Mouse (Mus musculus) heart, adult 10 weeks (tissue): Measurements from ENCODE around the gene Opn1mw. TPM values are rescaled to one million over a fixed set of nuclear protein-coding genes. Genes with fewer than 3 reads are reported as not detected.

ENCODE experiments used
- polyA plus RNA-seq: library from polyadenylated mRNA; stranded (reverse); fragments of 350-450 nt; fragmentation: Illumina TruSeq; extraction: RNeasy Lipid Tissue Mini Kit (QIAGEN cat#74804); gene quantifications from one replicate; pipeline ENCODE4 v1.2.3, GENCODE M21; 2014; ENCODE audit warnings: low read depth, low replicate concordance

The Opn1mw gene
- polyA plus RNA-seq, result not detected

DNA sequence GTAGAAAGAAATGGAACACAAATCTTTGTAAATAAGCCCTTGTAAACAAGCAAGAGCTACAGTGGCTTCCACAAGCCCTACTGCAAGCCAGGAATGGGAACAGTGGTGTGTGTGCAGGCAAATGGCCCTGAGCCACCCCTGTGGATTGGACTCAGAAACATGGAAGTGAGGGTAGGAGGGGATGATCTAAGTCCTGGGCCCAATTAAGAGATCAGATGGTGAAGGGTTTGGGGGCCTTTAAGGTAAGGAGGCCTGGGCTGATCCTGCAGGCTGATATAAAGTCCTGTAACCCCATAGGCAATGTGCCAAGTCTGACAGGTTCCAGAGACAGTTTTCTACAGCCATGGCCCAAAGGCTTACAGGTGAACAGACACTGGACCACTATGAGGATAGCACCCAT, at the start of gene Opn1mw:
Gene Opn1mw, plus strand, starts transcription at position 301 of the 400 bp plus-strand sequence.

DNA sequence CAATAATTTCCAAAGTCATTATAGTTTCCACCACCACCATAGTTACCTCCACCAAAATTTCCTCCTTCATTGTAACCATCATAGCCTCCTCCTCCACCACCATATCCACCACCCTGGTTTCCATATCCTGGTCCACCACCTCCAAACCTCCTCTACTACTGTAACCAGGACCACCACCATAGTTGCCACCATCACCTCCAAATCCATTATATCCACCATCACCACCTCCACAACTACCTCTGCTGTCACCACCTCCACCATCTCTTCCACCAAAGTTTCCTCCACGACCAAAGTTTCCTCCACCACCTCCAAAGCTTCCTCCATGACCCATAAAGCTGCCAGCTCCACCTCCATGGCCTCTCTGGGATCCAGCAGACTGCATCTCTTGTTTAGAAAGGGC, 8.0 kb downstream of the Opn1mw start, which contains the start of gene Mecp2:
Gene Mecp2, minus strand, starts transcription at position 101 of the 400 bp plus-strand sequence.

DNA sequence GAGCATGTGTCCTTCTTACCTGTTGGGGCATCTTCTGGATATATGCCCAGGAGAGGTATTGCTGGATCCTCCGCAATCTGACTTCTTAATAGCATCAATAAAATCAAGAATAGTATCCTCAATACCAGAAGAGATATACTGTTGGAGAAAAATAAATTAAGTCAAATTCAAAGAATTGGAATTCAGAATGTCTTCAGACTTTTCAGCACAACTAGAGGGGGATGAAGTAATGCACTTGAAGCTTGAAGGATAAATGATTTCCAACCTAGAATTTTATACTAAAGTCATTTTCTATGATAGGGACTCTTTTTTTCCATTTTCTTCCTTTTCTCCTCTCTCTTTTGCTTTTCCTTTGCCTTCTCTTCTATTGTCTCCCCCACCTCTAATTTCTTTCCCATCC, 40.5 kb downstream of the Opn1mw start, which contains the start of gene Tex28:
Gene Tex28, minus strand, starts transcription at position 101 of the 400 bp plus-strand sequence.

DNA sequence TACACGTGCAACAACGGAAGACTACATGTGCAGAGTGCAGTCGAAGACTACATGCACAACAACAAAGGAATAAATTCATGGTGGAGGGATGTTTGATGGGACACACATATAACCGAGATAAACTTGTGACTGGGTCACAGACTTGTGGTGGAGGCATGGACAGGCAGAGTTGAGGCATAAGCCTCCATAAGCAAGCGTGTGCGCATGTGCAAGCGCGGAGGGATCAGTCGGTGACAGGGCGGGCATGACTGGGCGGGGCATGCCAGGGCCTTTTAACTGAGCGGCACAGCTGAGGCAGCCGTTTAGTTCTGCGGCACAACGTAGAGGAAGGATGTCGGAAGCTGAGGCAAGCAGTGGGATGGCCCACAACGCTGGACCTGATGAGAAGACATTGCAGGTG, 49.7 kb downstream of the Opn1mw start, which contains the start of gene Tktl1:
Gene Tktl1, plus strand, starts transcription at position 301 of the 400 bp plus-strand sequence.

Other genes starting within 250 kb of the Opn1mw start
- not detected for gene Avpr2, start 235.4 kb upstream of the Opn1mw start, polyA plus RNA-seq
- gene L1cam, start 231.4 kb upstream of the Opn1mw start, polyA plus RNA-seq, result 2.0 TPM
- 1.8 TPM for gene Arhgap4, start 205.6 kb upstream of the Opn1mw start, polyA plus RNA-seq
- 66.2 TPM for gene Naa10, start 205.5 kb upstream of the Opn1mw start, polyA plus RNA-seq
- gene Renbp, start 196.6 kb upstream of the Opn1mw start, polyA plus RNA-seq, result 5.6 TPM
- 32.9 TPM for gene Hcfc1, start 161.1 kb upstream of the Opn1mw start, polyA plus RNA-seq
- gene Irak1, start 103.5 kb upstream of the Opn1mw start, polyA plus RNA-seq, result 71.6 TPM
- gene Mecp2, start 7.9 kb downstream of the Opn1mw start, polyA plus RNA-seq, result 20.1 TPM
- gene Tex28, start 40.4 kb downstream of the Opn1mw start, polyA plus RNA-seq, result not detected
- not detected for gene Tktl1, start 49.8 kb downstream of the Opn1mw start, polyA plus RNA-seq
- gene Flna, start 122.4 kb downstream of the Opn1mw start, polyA plus RNA-seq, result 157 TPM
- 58.3 TPM for gene Emd, start 127.2 kb downstream of the Opn1mw start, polyA plus RNA-seq
- 920 TPM for gene Rpl10, start 143.3 kb downstream of the Opn1mw start, polyA plus RNA-seq
- gene Taz, start 154.4 kb downstream of the Opn1mw start, polyA plus RNA-seq, result 89.4 TPM
- gene Dnase1l1, start 154.9 kb downstream of the Opn1mw start, polyA plus RNA-seq, result 20.8 TPM
- gene Atp6ap1, start 169.6 kb downstream of the Opn1mw start, polyA plus RNA-seq, result 178 TPM
- 84.5 TPM for gene Gdi1, start 177.5 kb downstream of the Opn1mw start, polyA plus RNA-seq
- 33.4 TPM for gene Fam50a, start 185.6 kb downstream of the Opn1mw start, polyA plus RNA-seq
- gene Plxna3, start 201.6 kb downstream of the Opn1mw start, polyA plus RNA-seq, result 2.0 TPM
- 31.3 TPM for gene Lage3, start 226.2 kb downstream of the Opn1mw start, polyA plus RNA-seq
- gene Ubl4a, start 245.8 kb downstream of the Opn1mw start, polyA plus RNA-seq, result 73.7 TPM
- 7.1 TPM for gene Slc10a3, start 245.9 kb downstream of the Opn1mw start, polyA plus RNA-seq